Mouse (Mus musculus) megakaryocyte, embryonic 14.5 days (primary cell): ENCODE measurements around the gene Oxct2a.

Experiments
- FLI1 ChIP-seq: IDR thresholded peaks from 2 replicates; pipeline ENCODE4 v1.6.1; 2012; ENCODE audit warnings: low read length, inconsistent platforms, mixed read lengths
- GATA1 ChIP-seq: IDR thresholded peaks from 3 replicates; pipeline ENCODE4 v1.6.1; 2012; ENCODE audit warnings: mixed read lengths, low read length, inconsistent platforms, borderline replicate concordance

GRCm38 (mm10) chr4:123326087-123326486 lies 2.7 kb upstream of the Oxct2a start:
- no peak for TF ChIP-seq GATA1
- no peak for TF ChIP-seq FLI1
